Mouse (Mus musculus) neural tube, embryonic 11.5 days (tissue): ENCODE measurements at regions not wholly inside any gene's neighbourhood (a gene's known extent, or its start where the extent isn't known, plus 50 kb on each side); places are given as distances from the start of the nearest gene placed in this dataset.

Source experiments
- ATAC-seq: fragments of 200-750 bp; cut with Nextera tagmentation; 2 replicates; pipeline ENCODE4 v1.8.0; 2017; ENCODE audit warnings: moderate number of reproducible peaks, mild to moderate bottlenecking, moderate TSS enrichment, moderate library complexity; ENCODE audit not compliant: insufficient read depth, low FRiP score, low TSS enrichment
- DNase-seq: peaks from one replicate; pipeline ENCODE4 v3.0.0-alpha.2; 2015; ENCODE audit warnings: low spot score
- H3K27ac ChIP-seq: fragments of 300-500 bp; sonication (generic); 2 replicates; pipeline ENCODE4 v1.5.1; 2014; ENCODE audit warnings: low read depth, mild to moderate bottlenecking, low read length
- H3K27me3 ChIP-seq: fragments of 300-500 bp; sonication (generic); 2 replicates; pipeline ENCODE4 v1.6.1; 2014; ENCODE audit warnings: mild to moderate bottlenecking, low read length, mixed read lengths; ENCODE audit not compliant: control insufficient read depth, insufficient read depth
- H3K36me3 ChIP-seq: fragments of 300-500 bp; sonication (generic); 2 replicates; pipeline ENCODE4 v1.6.1; 2014; ENCODE audit warnings: mild to moderate bottlenecking, low read length, moderate library complexity, mixed read lengths; ENCODE audit not compliant: control insufficient read depth, insufficient read depth
- H3K4me1 ChIP-seq: fragments of 300-500 bp; sonication (generic); 2 replicates; pipeline ENCODE4 v1.6.1; 2014; ENCODE audit warnings: low read length, mixed read lengths; ENCODE audit not compliant: control insufficient read depth, insufficient read depth
- H3K4me2 ChIP-seq: fragments of 300-500 bp; sonication (generic); 2 replicates; pipeline ENCODE4 v1.6.1; 2014; ENCODE audit warnings: low read depth, mild to moderate bottlenecking, moderate library complexity
- H3K4me3 ChIP-seq: fragments of 300-500 bp; sonication (generic); 2 replicates; pipeline ENCODE4 v1.5.1; 2014; ENCODE audit warnings: low read depth, low read length
- H3K9ac ChIP-seq: fragments of 300-500 bp; sonication (generic); 2 replicates; pipeline ENCODE4 v1.6.1; 2014; ENCODE audit warnings: mild to moderate bottlenecking, low read length
- H3K9me3 ChIP-seq: fragments of 300-500 bp; sonication (generic); 2 replicates; pipeline ENCODE4 v1.6.1; 2016; ENCODE audit warnings: low read length; ENCODE audit not compliant: control insufficient read depth
- WGBS: fragments of 180-500 bp; shearing (Covaris S2); extraction: QIAGEN DNeasy Blood & Tissue Kit; methylation state at CpG from one replicate; pipeline ENCODE4 v1.1.7; 2014; 5-methylcytosine and 5-hydroxymethylcytosine counted together

DNA sequence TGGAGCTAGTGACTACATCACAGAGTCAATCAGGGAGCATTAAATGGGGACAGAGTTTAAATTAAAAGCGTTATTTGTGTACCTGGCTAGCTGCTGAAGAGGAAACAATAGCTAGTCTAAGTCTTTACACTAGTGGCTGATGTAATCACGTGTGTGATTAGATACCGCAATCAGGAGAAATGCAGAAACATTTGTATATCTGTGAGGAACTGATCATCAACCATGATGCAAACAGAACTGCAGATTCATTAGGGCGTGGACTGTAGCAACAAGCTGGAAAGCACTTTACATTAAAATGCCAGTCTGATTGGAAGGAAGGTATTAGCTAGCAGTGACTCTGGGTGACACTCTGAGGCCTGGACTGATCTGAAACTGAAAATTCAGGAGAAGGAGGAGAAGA lies 308.8 kb upstream of the Mctp2 start:
- DNase-seq, result no peak
- H3K9me3 ChIP-seq, result no peaks in the 10 kb centered on the region
- no peaks in the 10 kb centered on the region for H3K36me3 ChIP-seq
- H3K9ac ChIP-seq, result no peak overlapping the region
- no peak for ATAC-seq
- H3K4me2 ChIP-seq, result no peak overlapping the region
- H3K27me3 ChIP-seq, result no peaks in the 10 kb centered on the region
- no peaks in the 10 kb centered on the region for H3K4me1 ChIP-seq
- H3K4me3 ChIP-seq, result no peak overlapping the region
- WGBS, result 88% methylated on average over 4 of the region's 4 CpGs
- no peak overlapping the region for H3K27ac ChIP-seq

DNA sequence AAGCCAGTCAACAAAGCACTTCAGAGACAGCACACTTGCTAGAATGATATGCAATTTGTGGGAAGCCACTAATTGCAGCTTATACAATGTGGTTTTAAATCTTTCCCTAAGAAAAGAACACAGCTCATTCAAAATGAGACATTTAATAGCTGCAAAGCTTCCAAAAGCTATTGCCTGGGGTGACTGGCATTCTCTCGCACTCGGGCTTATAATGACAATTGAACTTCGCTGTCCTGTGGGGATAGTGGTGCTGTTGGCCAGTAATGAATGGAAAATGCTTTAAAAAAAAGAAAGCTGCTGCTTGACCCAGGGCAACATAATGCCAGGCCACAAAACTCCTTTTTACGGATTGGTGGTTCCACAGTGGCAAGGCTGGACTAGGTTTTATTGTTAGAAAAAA lies 321.0 kb upstream of the Mctp2 start:
- no peak overlapping the region for H3K4me2 ChIP-seq
- ATAC-seq (no peak), DNase-seq (no peak)
- no peak overlapping the region for H3K27ac ChIP-seq
- H3K9ac ChIP-seq, result no peak overlapping the region
- no peaks in the 10 kb centered on the region for H3K36me3 ChIP-seq
- no peaks in the 10 kb centered on the region for H3K4me1 ChIP-seq
- H3K9me3 ChIP-seq, result no peaks in the 10 kb centered on the region
- no peaks in the 10 kb centered on the region for H3K27me3 ChIP-seq
- WGBS, result 43% methylated on average over 4 of the region's 4 CpGs
- no peak overlapping the region for H3K4me3 ChIP-seq

DNA sequence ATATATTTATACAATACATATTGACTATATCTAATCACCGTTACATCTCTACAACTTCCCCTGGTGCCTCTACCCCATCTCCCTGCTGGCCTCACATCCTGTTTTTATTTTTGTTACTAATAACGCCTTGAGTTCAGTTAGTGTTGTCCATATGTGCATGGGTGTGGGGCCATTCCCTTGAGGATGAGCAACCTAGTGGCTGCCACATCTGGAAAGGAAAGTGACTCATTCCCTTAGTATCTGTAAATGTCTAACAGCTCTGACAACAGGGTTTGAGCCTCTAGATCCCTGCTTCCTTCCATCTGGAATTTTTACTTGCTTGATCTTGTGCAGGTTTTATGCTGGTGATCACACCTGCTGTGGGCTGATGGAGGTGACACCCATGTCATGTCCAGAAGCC lies 333.2 kb upstream of the Mctp2 start:
- DNase-seq (no peak), ATAC-seq (no peak)
- Histone ChIP-seq H3K9ac (no peak overlapping the region), H3K9me3 (no peaks in the 10 kb centered on the region), H3K4me1 (no peaks in the 10 kb centered on the region), H3K4me2 (no peak overlapping the region), H3K4me3 (no peak overlapping the region), H3K36me3 (no peaks in the 10 kb centered on the region), H3K27ac (no peak overlapping the region), H3K27me3 (no peaks in the 10 kb centered on the region)
- 82% methylated on average over 2 of the region's 2 CpGs for WGBS

DNA sequence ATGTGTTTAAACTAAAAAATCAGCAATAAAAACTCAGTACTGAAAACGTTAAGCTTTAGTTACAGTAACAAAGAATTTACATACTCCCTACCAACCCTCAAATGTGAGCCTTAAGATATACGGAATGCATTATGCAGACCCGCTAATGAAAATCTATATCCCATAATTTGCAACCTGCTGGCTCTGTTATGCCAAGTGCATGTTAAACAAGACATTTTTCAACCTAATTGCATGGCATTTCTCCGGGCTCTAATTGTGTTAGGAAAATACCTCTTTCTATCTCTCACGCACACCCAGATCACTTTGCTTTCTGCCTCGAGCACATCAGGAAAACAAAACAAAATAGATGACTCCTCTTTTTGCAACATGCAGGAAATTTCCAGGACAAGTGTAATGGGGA lies 368.6 kb upstream of the Mctp2 start:
- 74% methylated on average over 6 of the region's 6 CpGs for WGBS
- Histone ChIP-seq H3K9me3 (no peaks in the 10 kb centered on the region), H3K27ac (no peak overlapping the region), H3K36me3 (no peaks in the 10 kb centered on the region), H3K27me3 (no peaks in the 10 kb centered on the region), H3K4me1 (no peaks in the 10 kb centered on the region), H3K4me3 (no peak overlapping the region), H3K9ac (no peak overlapping the region), H3K4me2 (no peak overlapping the region)
- ATAC-seq (no peak), DNase-seq (no peak)

GRCm38 (mm10) chr7:72685803-72686202 lies 379.4 kb upstream of the Mctp2 start:
- no peaks in the 10 kb centered on the region; the same call in 1 of the 2 replicates for H3K9me3 ChIP-seq
- H3K4me1 ChIP-seq, result no peaks in the 10 kb centered on the region
- H3K9ac ChIP-seq, result no peak overlapping the region
- ATAC-seq, result no peak
- 76% methylated on average over 2 of the region's 2 CpGs for WGBS
- no peak overlapping the region for H3K4me3 ChIP-seq
- DNase-seq, result no peak
- H3K27me3 ChIP-seq, result no peaks in the 10 kb centered on the region
- H3K27ac ChIP-seq, result no peak overlapping the region
- no peaks in the 10 kb centered on the region for H3K36me3 ChIP-seq
- H3K4me2 ChIP-seq, result no peak overlapping the region

DNA sequence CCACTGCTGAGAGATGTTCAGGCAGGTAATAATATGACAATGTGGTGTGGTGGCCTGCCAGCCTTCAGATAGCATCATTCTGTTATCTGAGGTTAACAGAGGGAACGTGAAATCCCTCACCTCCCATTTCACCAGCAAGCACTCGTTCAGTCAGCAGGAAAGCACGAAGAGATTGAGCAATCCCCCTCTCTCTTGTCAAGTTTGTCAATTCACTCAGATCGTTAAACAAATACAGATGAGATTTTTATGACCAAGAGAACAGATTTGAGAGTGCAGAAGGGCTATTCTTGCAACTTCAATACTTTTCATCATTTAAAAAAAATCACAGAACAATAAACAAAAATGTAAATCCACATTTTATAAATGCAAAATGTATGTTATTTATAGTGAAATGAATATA lies 380.9 kb upstream of the Mctp2 start:
- H3K9me3 ChIP-seq, result no peaks in the 10 kb centered on the region; the same call in 1 of the 2 replicates
- no peak overlapping the region for H3K4me3 ChIP-seq
- H3K36me3 ChIP-seq, result no peaks in the 10 kb centered on the region
- DNase-seq (no peak), ATAC-seq (no peak)
- H3K4me2 ChIP-seq, result no peak overlapping the region
- WGBS, result 68% methylated on average over 4 of the region's 4 CpGs
- H3K9ac ChIP-seq, result no peak overlapping the region
- no peak overlapping the region for H3K27ac ChIP-seq
- H3K4me1 ChIP-seq, result no peaks in the 10 kb centered on the region
- H3K27me3 ChIP-seq, result no peaks in the 10 kb centered on the region

- no peak overlapping the region for H3K27ac ChIP-seq
- DNase-seq (no peak), ATAC-seq (no peak)
- no peaks in the 10 kb centered on the region for H3K4me1 ChIP-seq
- no peak overlapping the region for H3K4me3 ChIP-seq
- H3K36me3 ChIP-seq, result no peaks in the 10 kb centered on the region
- WGBS, result 86% methylated on average over 3 of the region's 3 CpGs
- no peak overlapping the region for H3K9ac ChIP-seq
- H3K9me3 ChIP-seq, result no peaks in the 10 kb centered on the region; the same call in 1 of the 2 replicates
- H3K27me3 ChIP-seq, result no peaks in the 10 kb centered on the region
- no peak overlapping the region for H3K4me2 ChIP-seq
Observed at GRCm38 (mm10) chr7:72691396-72691795, 385.0 kb upstream of the Mctp2 start.

DNA sequence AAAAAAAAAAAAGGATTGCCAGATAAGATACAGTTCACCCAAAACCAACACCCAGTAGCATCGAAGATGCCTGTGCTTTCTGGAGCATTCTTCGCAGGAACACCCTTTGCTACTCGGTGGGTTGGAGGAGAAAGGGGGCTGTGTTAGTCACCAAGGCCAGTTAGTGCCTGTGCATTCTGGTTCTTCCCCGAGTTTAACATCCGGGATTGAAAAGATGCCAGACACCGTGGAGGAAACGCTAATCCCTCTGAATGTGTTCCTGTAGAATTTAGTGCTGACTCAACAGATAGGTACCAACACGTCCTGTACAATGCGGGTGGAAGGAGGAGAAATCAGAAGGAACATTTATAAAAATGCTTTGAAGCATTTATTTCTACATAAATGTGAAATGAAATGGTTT lies 385.5 kb upstream of the Mctp2 start:
- no peaks in the 10 kb centered on the region for H3K27me3 ChIP-seq
- no peak overlapping the region for H3K9ac ChIP-seq
- H3K4me2 ChIP-seq, result no peak overlapping the region
- no peaks in the 10 kb centered on the region for H3K4me1 ChIP-seq
- ATAC-seq (no peak), DNase-seq (no peak)
- 89% methylated on average over 9 of the region's 9 CpGs for WGBS
- H3K4me3 ChIP-seq, result no peak overlapping the region
- H3K27ac ChIP-seq, result no peak overlapping the region
- H3K36me3 ChIP-seq, result no peaks in the 10 kb centered on the region
- no peaks in the 10 kb centered on the region; the same call in 1 of the 2 replicates for H3K9me3 ChIP-seq

GRCm38 (mm10) chr7:72696736-72697135 lies 390.3 kb upstream of the Mctp2 start:
- WGBS, result 87% methylated on average over 3 of the region's 3 CpGs
- Histone ChIP-seq H3K27ac (no peak overlapping the region), H3K4me3 (no peak overlapping the region), H3K4me2 (no peak overlapping the region), H3K9ac (no peak overlapping the region), H3K27me3 (no peaks in the 10 kb centered on the region), H3K9me3 (no peaks in the 10 kb centered on the region), H3K36me3 (no peaks in the 10 kb centered on the region), H3K4me1 (no peaks in the 10 kb centered on the region)
- no peak for DNase-seq
- ATAC-seq, result no peak
